Mouse (Mus musculus): ENCODE measurements at regions not wholly inside any gene's neighbourhood (a gene's known extent, or its start where the extent isn't known, plus 50 kb on each side); places are given as distances from the start of the nearest gene placed in this dataset.
A peak's percentile ranks its signal among the peaks of the same experiment; 100 is the strongest.
"Not testable (repeated sequence)": the region's sequence is repeated elsewhere in the genome, so short reads cannot be mapped to it uniquely, and the experiment has no call there.

GRCm38 (mm10) chr14:76747814-76748213, 191.1 kb upstream of the Serp2 start:
- DNase-seq (ENCODE audit: low spot score), result no peak
- Histone ChIP-seq H3K4me3 (no peak overlapping the region), H3K27me3 (replicated peaks; ENCODE audit: low read depth, poor library complexity, severe bottlenecking) (no peaks in the 10 kb centered on the region), H3K4me1 (0 out of 2 replicates have a peak, but pooled peaks cover 5% of the 10 kb centered on the region), H3K9me3 (no peaks in the 10 kb centered on the region), H3K36me3 (replicated peaks) (no peaks in the 10 kb centered on the region), H3K27ac (replicated peaks) (no peak overlapping the region)
- 87% methylated on average over 5 of the region's 5 CpGs for WGBS

- Histone ChIP-seq H3K27me3 (replicated peaks; ENCODE audit: low read depth, poor library complexity, severe bottlenecking) (no peaks in the 10 kb centered on the region), H3K4me3 (no peak overlapping the region), H3K27ac (replicated peaks) (no peak overlapping the region), H3K9me3 (no peaks in the 10 kb centered on the region), H3K36me3 (replicated peaks) (no peaks in the 10 kb centered on the region), H3K4me1 (0 out of 2 replicates have a peak, but pooled peaks cover 5% of the 10 kb centered on the region)
- no peak for DNase-seq (ENCODE audit: low spot score)
- 88% methylated on average over 10 of the region's 10 CpGs for WGBS
Measured at GRCm38 (mm10) chr14:76746282-76746681, 189.6 kb upstream of the Serp2 start.

- Histone ChIP-seq H3K4me1 (peaks cover 6% of the 10 kb centered on the region; the same call in 1 of the 2 replicates), H3K27ac (replicated peaks) (no peak overlapping the region), H3K4me3 (no peak overlapping the region), H3K27me3 (replicated peaks; ENCODE audit: low read depth, poor library complexity, severe bottlenecking) (no peaks in the 10 kb centered on the region), H3K36me3 (replicated peaks) (no peaks in the 10 kb centered on the region), H3K9me3 (no peaks in the 10 kb centered on the region)
- WGBS, result 84% methylated on average over 23 of the region's 23 CpGs
- no peak for DNase-seq (ENCODE audit: low spot score)
Measured at GRCm38 (mm10) chr14:76744674-76745433, 188.2 kb upstream of the Serp2 start.

GRCm38 (mm10) chr14:76742297-76742696, 185.6 kb upstream of the Serp2 start:
- no peaks in the 10 kb centered on the region for H3K27me3 ChIP-seq (replicated peaks; ENCODE audit: low read depth, poor library complexity, severe bottlenecking)
- DNase-seq (ENCODE audit: low spot score), result no peak
- WGBS, result 81% methylated on average over 5 of the region's 5 CpGs
- peaks cover 10% of the 10 kb centered on the region; the same call in 1 of the 2 replicates for H3K4me1 ChIP-seq
- no peak overlapping the region for H3K27ac ChIP-seq (replicated peaks)
- H3K36me3 ChIP-seq (replicated peaks), result no peaks in the 10 kb centered on the region
- no peaks in the 10 kb centered on the region for H3K9me3 ChIP-seq
- H3K4me3 ChIP-seq, result no peak overlapping the region

- peaks cover 19% of the 10 kb centered on the region for H3K4me1 ChIP-seq
- H3K36me3 ChIP-seq (replicated peaks), result no peaks in the 10 kb centered on the region
- no peaks in the 10 kb centered on the region for H3K27me3 ChIP-seq (replicated peaks; ENCODE audit: low read depth, poor library complexity, severe bottlenecking)
- peak overlapping the region; percentile 48; the same call in 1 of the 2 replicates for H3K27ac ChIP-seq (replicated peaks)
- peak overlapping the region; percentile 21; the same call in 1 of the 2 replicates for H3K4me3 ChIP-seq
- DNase-seq (ENCODE audit: low spot score), result peak; percentile 71
- WGBS, result 59% methylated on average over 25 of the region's 25 CpGs
- no peaks in the 10 kb centered on the region for H3K9me3 ChIP-seq
Measured at GRCm38 (mm10) chr14:76739836-76740597, 183.3 kb upstream of the Serp2 start.

GRCm38 (mm10) chr14:76735997-76736396, 179.3 kb upstream of the Serp2 start:
- DNase-seq (ENCODE audit: low spot score), result no peak
- Histone ChIP-seq H3K4me3 (no peak overlapping the region), H3K9me3 (no peaks in the 10 kb centered on the region), H3K36me3 (replicated peaks) (no peaks in the 10 kb centered on the region), H3K4me1 (peaks cover 24% of the 10 kb centered on the region), H3K27me3 (replicated peaks; ENCODE audit: low read depth, poor library complexity, severe bottlenecking) (no peaks in the 10 kb centered on the region), H3K27ac (replicated peaks) (no peak overlapping the region)
- 91% methylated on average over 5 of the region's 5 CpGs for WGBS

GRCm38 (mm10) chr14:76735107-76735506, 178.4 kb upstream of the Serp2 start:
- DNase-seq (ENCODE audit: low spot score), result no peak
- Histone ChIP-seq H3K4me1 (peaks cover 21% of the 10 kb centered on the region), H3K36me3 (replicated peaks) (no peaks in the 10 kb centered on the region), H3K27me3 (replicated peaks; ENCODE audit: low read depth, poor library complexity, severe bottlenecking) (no peaks in the 10 kb centered on the region), H3K9me3 (no peaks in the 10 kb centered on the region), H3K4me3 (no peak overlapping the region), H3K27ac (replicated peaks) (peak overlapping the region; percentile 63)
- 56% methylated on average over 4 of the region's 4 CpGs for WGBS

- DNase-seq (ENCODE audit: low spot score), result no peak
- Histone ChIP-seq H3K4me3 (no peak overlapping the region), H3K27ac (replicated peaks) (no peak overlapping the region), H3K9me3 (no peaks in the 10 kb centered on the region), H3K27me3 (replicated peaks; ENCODE audit: low read depth, poor library complexity, severe bottlenecking) (no peaks in the 10 kb centered on the region), H3K36me3 (replicated peaks) (no peaks in the 10 kb centered on the region), H3K4me1 (peaks cover 14% of the 10 kb centered on the region)
- 80% methylated on average over 8 of the region's 8 CpGs for WGBS
Measured at GRCm38 (mm10) chr14:76733258-76733823, 176.7 kb upstream of the Serp2 start.

- no peaks in the 10 kb centered on the region for H3K27me3 ChIP-seq (replicated peaks; ENCODE audit: low read depth, poor library complexity, severe bottlenecking)
- no peak for DNase-seq (ENCODE audit: low spot score)
- H3K4me1 ChIP-seq, result peaks cover 14% of the 10 kb centered on the region
- no peak overlapping the region for H3K4me3 ChIP-seq
- WGBS, result 85% methylated on average over 19 of the region's 19 CpGs
- H3K9me3 ChIP-seq, result no peaks in the 10 kb centered on the region
- no peak overlapping the region for H3K27ac ChIP-seq (replicated peaks)
- H3K36me3 ChIP-seq (replicated peaks), result no peaks in the 10 kb centered on the region
Measured at GRCm38 (mm10) chr14:76731096-76731986, 174.7 kb upstream of the Serp2 start.

- no peaks in the 10 kb centered on the region for H3K36me3 ChIP-seq (replicated peaks)
- WGBS, result 92% methylated on average over 2 of the region's 2 CpGs
- H3K27ac ChIP-seq (replicated peaks), result no peak overlapping the region
- no peaks in the 10 kb centered on the region for H3K27me3 ChIP-seq (replicated peaks; ENCODE audit: low read depth, poor library complexity, severe bottlenecking)
- no peak overlapping the region for H3K4me3 ChIP-seq
- 0 out of 2 replicates have a peak, but pooled peaks cover 3% of the 10 kb centered on the region for H3K4me1 ChIP-seq
- H3K9me3 ChIP-seq, result no peaks in the 10 kb centered on the region
- no peak for DNase-seq (ENCODE audit: low spot score)
Measured at GRCm38 (mm10) chr14:76725844-76726243, 169.2 kb upstream of the Serp2 start.

- H3K9me3 ChIP-seq; H3K4me1 ChIP-seq; H3K27me3 ChIP-seq (replicated peaks; ENCODE audit: low read depth, poor library complexity, severe bottlenecking); H3K4me3 ChIP-seq; H3K36me3 ChIP-seq (replicated peaks); H3K27ac ChIP-seq (replicated peaks); DNase-seq (ENCODE audit: low spot score): not testable (repeated sequence)
- WGBS, result 95% methylated on average over 4 of the region's 4 CpGs
Measured at GRCm38 (mm10) chr14:76725231-76725630, 168.5 kb upstream of the Serp2 start.

GRCm38 (mm10) chr14:76724826-76725225, 168.1 kb upstream of the Serp2 start:
- H3K27me3 ChIP-seq (replicated peaks; ENCODE audit: low read depth, poor library complexity, severe bottlenecking), result no peaks in the 10 kb centered on the region
- WGBS, result 83% methylated on average over 8 of the region's 8 CpGs

More at GRCm38 (mm10) chr14:76724826-76725225, 168.1 kb upstream of the Serp2 start:
- Histone ChIP-seq H3K9me3 (no peaks in the 10 kb centered on the region), H3K36me3 (replicated peaks) (no peaks in the 10 kb centered on the region), H3K4me1 (0 out of 2 replicates have a peak, but pooled peaks cover 3% of the 10 kb centered on the region), H3K4me3 (no peak overlapping the region), H3K27ac (replicated peaks) (no peak overlapping the region)
- DNase-seq (ENCODE audit: low spot score), result no peak
